Mouse (Mus musculus) layer of hippocampus, adult 6 months (tissue): ENCODE measurements around the gene Cpne8. TPM values are rescaled to one million over a fixed set of nuclear protein-coding genes. Genes with fewer than 3 reads are reported as not detected.

Experiments
- long read RNA-seq, 2 experiments: library from polyadenylated mRNA; unstranded; transcript quantifications; one replicate each; pipeline ENCODE4 v2.0.0; 2019 to 2020
- polyA plus RNA-seq: library from polyadenylated mRNA; unstranded; fragments of <200 nt; fragmentation: Nextera tagmentation; gene quantifications from 2 replicates; pipeline ENCODE4 v1.2.3, GENCODE M21; 2021

The Cpne8 gene
- polyA plus RNA-seq = 45.3 and 53.3 TPM in 2 replicates
- long read RNA-seq, experiment 1, transcript Cpne8-201 (4 exons, 697 nt) = major isoform, 11 of 48 reads
- long read RNA-seq, experiment 1, partial matches to known transcripts = 28 of 48 reads
- long read RNA-seq, experiment 1, other reads (novel, unspliced or antisense) = 7 of 48 reads
- long read RNA-seq, experiment 2, transcript Cpne8-202 (20 exons, 3,366 nt) = major isoform, 30 of 66 reads
- long read RNA-seq, experiment 2, transcript Cpne8-205 (3 exons, 642 nt) = minor isoform, 11 of 66 reads
- long read RNA-seq, experiment 2, partial matches to known transcripts = 12 of 66 reads
- long read RNA-seq, experiment 2, other reads (novel, unspliced or antisense) = 10 of 66 reads

DNA sequence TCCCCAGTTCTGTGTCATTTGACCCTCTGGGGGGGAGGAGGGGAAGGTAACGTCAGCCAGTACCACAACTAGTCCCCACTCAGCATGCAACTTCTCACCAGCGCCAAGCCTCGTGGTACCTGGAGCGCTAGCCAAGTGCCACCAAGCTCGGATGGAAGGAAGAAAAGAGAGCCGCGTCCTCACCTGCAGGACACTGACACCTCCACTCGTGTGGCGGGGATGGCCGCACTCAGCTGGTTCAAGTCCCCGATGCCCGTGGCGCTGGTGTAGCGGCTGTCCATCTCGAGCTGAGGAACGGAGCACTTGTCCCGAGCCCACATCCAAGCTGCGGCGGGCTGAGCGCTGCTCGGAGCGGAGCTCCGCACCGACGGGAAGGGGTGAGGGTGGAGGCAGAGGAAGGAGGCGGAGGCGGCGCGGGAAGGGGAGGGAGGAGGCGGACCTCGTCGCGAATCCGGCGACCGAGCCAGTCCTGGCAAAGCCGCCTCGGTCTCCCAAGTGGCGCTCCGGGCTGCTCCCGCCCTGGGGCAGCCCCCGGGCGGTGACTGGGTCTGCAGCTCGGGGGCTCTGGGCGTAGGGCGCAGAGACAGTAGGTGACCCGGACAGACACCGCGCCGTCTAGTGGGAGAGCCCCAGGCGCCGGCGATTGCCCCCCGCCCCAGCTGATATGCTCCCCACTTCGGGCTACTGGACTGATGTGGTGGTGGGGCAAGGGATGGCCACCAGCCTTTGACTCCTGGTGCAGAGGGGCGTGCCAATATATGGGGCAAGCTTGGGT, at the start of gene Cpne8:
TSS of gene Cpne8 (minus strand) at position 448 of the 775 bp plus-strand sequence.

